Mouse (Mus musculus) heart, adult 18-20 months (tissue): Measurements from ENCODE around the gene Gcdh. TPM values are rescaled to one million over a fixed set of nuclear protein-coding genes. Genes with fewer than 3 reads are reported as not detected.

Experiments used
- DNase-seq, 2 experiments: peaks; one replicate each; pipeline ENCODE4 v3.0.0; 2021 to 2022; ENCODE audit warnings: mixed read lengths in 1 of 2
- total RNA-seq, 2 experiments: library from RNA; stranded (reverse); gene quantifications; 2 replicates each; pipeline ENCODE4 v1.2.3; 2021

Gcdh gene
- total RNA-seq, 2 experiments from 2014 or later = 79.9 to 84.2 TPM

DNA sequence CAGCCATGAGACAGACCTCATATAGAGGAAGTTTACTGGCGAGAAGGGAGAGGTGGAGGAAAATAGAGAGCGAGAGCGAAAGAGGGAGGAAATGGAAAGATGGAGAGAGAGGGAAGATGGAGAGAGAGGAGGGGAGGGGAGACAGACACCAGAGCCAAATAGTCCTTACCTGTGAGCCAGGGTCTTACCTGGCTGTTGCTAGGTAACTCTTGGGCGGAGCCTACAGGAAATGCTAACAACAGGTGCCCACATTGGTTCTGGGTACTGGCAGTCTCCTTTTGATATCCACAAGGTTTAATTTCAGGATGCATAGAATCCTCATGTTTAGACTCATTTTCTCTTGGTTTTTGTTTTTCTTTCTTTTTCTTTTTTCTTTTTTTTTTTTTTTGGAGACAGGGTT lies 20.7 kb downstream of the Gcdh start:
- DNase-seq = no peak

- peak; percentile 14 to 28 for DNase-seq
Observed at GRCm38 (mm10) chr8:84872309-84872965, 21.3 kb downstream of the Gcdh start.

DNA sequence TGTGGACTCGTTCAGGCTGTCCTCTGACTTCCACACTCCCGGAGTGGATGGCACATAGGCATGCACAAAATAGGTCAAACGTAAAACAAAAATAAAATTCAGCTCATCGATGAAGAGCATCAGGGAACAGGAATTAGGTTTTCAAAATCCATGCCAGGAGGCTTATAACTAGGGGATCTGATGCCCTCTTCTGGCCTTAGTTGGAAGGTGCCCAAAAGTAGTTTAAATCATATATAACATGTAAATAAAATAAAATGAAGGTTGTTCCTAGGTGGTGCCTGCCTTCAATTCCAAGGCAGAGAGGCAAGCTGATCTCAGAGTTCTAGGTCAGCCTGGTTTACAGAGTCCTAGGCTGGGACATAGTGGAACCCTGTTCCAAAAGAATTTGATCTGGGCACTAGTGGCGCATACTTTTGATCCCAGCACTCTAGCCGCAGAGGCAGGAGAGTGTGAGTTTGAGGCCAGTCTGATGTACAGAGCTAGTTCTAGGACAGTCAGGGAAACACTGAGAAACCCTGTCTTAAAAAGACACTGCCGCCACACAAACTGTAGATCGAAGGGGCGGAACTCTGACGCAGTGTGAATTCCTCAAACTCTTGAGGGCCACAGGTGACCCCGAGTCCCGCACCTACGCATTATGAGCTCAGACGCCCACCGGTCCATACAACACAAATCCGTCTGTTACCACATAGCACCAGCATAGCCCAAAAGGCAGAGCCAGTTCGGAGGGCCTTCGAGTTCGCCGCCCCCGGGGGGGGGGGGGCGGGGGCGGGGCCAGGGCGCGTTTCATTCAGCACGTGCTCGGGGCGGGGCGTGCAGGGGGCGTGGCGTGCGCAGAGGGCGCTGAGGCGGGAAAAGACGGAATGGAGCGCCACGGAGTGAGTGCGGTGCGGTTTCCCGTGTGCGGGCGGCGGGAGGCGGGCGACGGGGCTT lies 22.1 kb downstream of the Gcdh start, which contains the start of gene Syce2:
Syce2 (plus strand) TSS at position 736 of the 933 bp plus-strand sequence.
- DNase-seq = peak; percentile 82 to 85

DNA sequence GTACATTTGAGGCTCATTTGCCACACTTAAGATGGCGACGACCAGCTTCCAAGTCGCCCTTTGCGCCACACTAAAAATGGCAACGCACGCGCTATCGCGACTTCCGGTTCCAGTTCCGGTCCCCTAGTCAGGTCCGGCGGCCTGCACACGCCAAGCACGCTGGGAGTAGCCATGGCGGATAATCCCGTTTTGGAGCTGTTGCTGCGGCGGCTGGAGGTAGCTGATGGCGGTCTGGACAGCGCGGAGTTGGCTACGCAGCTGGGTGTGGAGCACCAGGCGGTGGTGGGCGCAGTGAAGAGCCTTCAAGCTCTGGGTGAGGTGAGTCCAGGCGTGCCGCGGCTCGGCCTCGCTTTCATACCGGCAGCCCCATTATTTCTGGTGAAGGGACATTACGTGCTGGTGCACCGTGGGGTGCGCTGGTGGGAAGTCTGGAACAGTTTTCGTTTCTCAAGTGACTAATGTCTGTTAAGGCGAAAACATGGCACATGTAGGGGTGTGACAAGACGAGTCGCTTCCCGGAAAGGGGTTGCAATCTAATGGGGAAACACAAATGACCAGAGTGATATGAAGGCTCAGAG lies 36.8 kb downstream of the Gcdh start, which contains the start of gene Farsa:
Farsa (plus strand) TSS at position 126 of the 578 bp plus-strand sequence.
- peak; percentile 94 to 96 for DNase-seq

GRCm38 (mm10) chr8:84856434-84856833 lies 37.3 kb downstream of the Gcdh start:
- DNase-seq = no peak

DNA sequence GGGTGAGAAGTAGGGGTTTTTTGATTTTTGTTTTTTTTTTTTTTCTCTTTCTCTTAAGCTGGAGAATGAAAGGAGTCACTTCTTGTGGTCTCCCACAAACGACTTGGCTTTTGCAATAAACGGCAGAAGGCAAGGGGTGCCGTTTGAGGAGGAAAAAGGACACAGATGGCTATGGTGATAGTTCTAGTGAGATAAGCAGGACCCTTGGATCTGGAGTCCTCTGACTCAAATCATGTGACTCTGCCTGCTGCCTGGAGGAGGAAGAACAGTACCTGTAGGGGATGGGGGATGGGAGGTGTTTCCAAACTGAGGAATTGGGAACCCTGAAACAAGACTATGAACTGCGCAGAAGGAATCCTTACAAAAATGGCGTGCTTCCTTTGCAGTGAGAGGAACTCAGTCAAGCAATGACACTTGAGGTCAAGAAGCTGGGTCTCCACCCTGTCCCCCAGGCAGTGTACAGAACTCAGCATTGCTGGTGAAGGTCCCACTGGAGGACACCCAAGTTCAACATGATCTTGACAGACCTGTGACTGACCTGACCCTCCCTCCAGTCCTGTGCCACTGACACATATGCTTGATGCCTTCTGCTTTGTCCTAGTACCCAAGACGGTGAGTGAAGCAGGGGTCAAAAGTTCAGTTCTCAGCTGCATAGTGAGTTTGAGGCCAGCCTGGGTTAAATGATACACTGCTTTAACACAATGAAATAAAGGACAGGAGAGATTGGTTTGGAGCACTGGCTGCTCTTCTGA lies 45.9 kb downstream of the Gcdh start:
- DNase-seq = peak in 1 of 2 experiments; percentile 32

GRCm38 (mm10) chr8:84846722-84847572 lies 46.8 kb downstream of the Gcdh start, which contains the start of gene Calr:
Gene Calr, minus strand, starts transcription at chr8:84846934.
- peak; percentile 98 to 100 for DNase-seq

DNA sequence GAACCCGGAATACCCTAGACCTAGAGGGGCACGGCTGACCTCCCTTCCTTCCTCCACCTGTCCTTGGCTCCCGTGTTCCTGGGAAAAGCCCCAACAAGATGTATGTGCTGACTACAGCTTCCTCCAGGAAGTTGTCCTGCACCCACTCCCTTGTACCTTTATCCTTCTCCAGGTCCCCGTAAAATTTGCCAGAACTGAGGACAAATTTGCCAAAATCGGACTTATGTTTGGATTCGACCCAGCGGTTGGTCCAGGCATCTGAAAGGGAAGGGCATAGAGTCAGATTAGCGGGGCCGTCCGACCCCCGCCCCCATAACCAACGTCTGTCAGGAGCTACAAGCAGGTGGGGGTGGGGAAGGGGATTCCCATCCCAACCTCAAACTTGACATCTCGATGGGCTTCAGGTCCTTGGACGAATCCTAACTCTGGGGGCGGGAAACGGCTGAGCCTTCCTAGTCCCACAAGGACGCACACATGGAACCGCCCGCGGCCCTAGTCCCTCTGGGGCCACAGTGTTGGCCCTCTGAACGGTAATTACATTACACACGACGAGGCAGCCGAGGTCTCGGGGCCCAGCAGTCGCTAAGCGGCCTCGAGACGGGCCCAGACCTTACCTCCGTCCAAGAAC lies 47.5 kb downstream of the Gcdh start:
- peak in 1 of 2 experiments; percentile 31 for DNase-seq

GRCm38 (mm10) chr8:84845355-84846093 lies 48.2 kb downstream of the Gcdh start:
- DNase-seq = peak in 1 of 2 experiments; percentile 48

DNA sequence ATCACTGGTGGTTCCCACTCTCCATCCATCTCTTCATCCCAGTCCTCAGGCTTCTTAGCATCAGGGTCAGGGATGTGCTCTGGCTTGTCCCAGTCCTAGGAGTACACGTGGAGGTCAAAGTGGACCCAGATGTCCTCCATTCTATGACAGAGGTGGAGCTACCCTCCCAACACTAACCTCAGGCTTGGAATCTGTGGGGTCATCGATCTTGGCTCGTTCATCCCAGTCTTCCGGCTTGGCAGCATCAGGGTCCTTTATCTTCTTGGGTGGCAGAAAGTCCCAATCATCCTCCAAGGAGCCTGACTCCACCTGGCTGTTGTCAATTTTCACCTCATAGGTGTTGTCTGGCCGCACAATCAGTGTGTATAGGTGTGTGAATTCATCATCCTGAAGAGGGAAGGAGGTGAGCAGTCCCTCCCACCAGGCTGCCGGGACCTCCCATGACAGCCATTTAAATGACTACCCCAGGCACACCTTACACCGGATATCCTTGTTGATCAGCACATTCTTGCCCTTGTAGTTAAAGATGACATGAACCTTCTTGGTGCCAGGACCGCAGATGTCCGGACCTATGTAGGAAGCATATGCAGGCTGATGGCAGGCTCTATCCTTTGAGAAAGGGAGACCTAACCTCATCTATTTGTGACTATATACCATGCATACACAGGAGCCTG lies 49.2 kb downstream of the Gcdh start:
- DNase-seq = no peak

GRCm38 (mm10) chr8:84841514-84841913 lies 52.2 kb downstream of the Gcdh start:
- DNase-seq = no peak

DNA sequence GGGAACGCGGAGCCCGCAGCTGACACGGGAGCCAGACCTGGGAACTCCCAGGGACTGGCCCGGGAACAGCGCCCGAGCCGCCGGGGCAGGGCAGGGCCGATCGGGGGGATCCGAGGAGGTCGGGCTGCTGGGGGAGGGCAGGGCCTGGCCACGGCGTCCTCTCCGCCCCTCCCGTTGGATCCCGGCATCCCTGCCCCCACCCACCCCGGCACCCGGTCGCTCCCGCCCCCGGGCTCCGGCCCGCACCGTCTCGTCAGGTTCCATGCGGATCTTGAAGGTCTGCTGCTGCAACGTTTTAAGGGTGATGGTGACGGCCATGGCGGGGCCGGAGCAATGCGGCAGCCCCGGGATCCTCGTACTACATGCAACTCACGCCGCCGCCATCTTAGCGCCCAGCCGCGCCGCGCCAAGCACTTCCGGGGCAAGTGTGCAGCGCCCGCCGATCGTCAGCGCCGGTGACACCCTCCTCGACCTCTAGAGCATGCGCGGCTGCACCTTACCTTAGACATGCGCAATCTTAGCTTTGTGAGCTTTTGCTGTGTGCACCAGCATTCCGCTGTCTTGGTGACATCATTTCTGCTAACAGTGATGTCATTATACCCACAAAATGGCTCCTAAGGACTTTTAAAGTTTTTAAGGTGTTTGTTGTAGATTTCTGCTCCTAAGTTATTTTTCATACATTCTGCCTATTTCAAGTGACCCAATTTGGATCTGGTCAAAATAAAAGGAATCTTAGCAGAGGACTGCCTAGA lies 53.3 kb downstream of the Gcdh start, which contains the start of gene Rad23a:
Rad23a (minus strand) TSS at position 418 of the 752 bp plus-strand sequence.
- DNase-seq = peak; percentile 92 to 94

DNA sequence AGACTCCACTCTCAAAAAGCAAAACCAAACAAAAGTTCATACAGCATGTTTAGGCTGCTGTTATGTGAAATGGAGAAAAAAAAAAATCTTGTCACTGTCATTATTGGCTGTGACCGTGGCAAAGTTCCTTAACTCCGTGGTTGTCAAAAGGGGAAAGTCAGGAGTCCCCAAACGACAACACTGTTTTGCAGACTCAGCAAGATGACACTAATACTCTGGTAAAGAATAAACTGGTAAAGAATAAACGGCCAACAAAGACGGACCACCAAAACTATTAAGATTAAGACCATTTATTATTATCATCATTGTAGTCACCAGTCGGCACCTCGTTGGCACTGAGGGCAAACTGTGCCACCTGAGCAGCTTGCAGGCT lies 53.9 kb downstream of the Gcdh start:
- no peak for DNase-seq

GRCm38 (mm10) chr8:84839411-84839810 lies 54.3 kb downstream of the Gcdh start:
- no peak for DNase-seq

GRCm38 (mm10) chr8:84838513-84838912 lies 55.2 kb downstream of the Gcdh start:
- DNase-seq = no peak

DNA sequence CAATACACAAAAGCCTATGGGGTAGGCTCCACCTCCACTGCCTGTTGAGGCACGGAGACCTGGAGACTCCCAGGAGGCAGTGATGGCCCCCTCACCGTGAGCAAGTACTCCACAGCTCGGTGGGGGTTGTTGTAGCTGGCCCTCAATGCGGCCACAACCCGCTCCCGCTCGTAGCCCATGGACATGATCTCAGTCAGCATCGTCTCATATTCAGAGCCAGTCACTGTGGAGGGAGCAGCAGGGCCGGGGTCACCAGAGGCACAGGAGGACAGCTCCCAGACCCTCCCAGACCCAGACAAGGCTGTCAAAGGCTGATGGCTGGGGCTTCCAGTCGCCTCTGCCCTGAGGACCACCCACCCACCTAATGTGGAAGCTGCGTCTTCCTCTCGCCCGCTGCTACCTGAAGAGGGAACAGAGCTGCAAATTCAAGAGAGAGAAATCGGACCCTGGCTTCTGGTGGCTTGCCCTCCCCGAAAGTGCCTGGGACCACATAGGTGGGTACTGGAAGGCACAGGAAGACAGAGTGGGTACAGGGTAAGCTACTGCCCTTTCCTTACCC lies 55.7 kb downstream of the Gcdh start:
- DNase-seq = no peak

DNA sequence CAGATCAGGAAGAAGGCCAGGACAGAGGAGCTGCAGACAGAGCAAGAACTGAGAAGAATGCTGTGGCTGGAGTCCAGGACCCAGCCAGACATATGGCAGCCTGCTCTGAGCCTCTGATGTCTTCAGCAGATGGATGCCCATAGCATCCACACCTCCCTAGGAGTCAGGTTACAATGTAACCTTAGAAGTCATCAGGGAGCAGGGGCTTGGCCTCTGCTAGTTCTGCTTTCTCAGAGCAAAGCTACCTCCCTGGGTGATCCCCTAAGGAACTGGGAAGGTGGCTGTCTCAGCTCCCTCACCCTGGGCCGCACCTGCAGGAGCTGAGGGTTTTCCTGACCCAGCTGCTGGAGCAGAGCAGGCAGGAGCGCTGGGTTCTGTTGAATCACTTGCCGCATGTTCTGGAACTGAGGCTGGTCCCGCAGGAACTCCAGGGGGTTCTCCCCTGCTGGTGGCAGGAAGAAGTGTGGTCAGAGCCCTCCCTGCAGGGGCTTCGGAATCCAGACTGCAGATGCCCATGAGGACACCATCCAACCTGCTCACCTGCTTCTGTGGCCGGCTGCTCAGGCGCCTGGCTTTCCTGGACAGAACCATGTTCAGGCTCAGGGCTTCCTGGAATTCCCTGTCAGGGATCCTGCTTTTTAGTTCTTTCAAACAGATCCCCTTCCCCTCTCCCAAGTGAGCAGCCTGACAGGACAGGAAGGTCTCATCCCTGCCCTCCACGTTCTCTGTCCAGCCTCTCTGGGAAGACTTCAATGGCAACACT lies 56.4 kb downstream of the Gcdh start:
- no peak for DNase-seq
